Mouse (Mus musculus) heart, adult 2 months (tissue): ENCODE data around the gene Rgp1. TPM values are rescaled to one million over a fixed set of nuclear protein-coding genes. Genes with fewer than 3 reads are reported as not detected.

Experiments used
- DNase-seq, 2 experiments: peaks; one replicate each; pipeline ENCODE4 v3.0.0; 2021
- H3K27ac ChIP-seq: fragments of 200-600 bp; 2 replicates; pipeline ENCODE4 v1.8.1; 2022
- H3K27me3 ChIP-seq: fragments of 200-500 bp; 2 replicates; pipeline ENCODE4 v1.6.1; 2012; ENCODE audit warnings: mild to moderate bottlenecking, low read length, inconsistent platforms, mixed read lengths; ENCODE audit not compliant: control insufficient read depth, insufficient read depth
- H3K36me3 ChIP-seq: fragments of 200-500 bp; 2 replicates; pipeline ENCODE4 v1.6.1; 2012; ENCODE audit warnings: low read length, inconsistent platforms; ENCODE audit not compliant: control insufficient read depth, insufficient read depth
- H3K4me1 ChIP-seq: fragments of 200-500 bp; 2 replicates; pipeline ENCODE4 v1.6.1; 2011; ENCODE audit warnings: low read length; ENCODE audit not compliant: control insufficient read depth, insufficient read depth
- H3K4me3 ChIP-seq: fragments of 200-600 bp; 2 replicates; pipeline ENCODE4 v1.8.1; 2022
- H3K79me2 ChIP-seq: fragments of 200-500 bp; replicated peaks from 2 replicates; pipeline ENCODE4 v1.6.1; 2012; ENCODE audit warnings: mild to moderate bottlenecking, inconsistent platforms, low read length, moderate library complexity, mixed read lengths; ENCODE audit not compliant: control insufficient read depth, insufficient read depth
- H3K9ac ChIP-seq: fragments of 200-500 bp; 2 replicates; pipeline ENCODE4 v1.6.1; 2012; ENCODE audit warnings: low read depth, mild to moderate bottlenecking, control low read depth, inconsistent platforms, low read length, mixed read lengths
- CTCF ChIP-seq: fragments of 200-600 bp; IDR thresholded peaks from 2 replicates; pipeline ENCODE4 v1.8.1; 2022; ENCODE audit warnings: antibody characterized with exemption, mild to moderate bottlenecking, moderate library complexity
- EP300 ChIP-seq: fragments of 200-500 bp; IDR thresholded peaks from 2 replicates; pipeline ENCODE4 v1.6.1; 2011; ENCODE audit warnings: low read depth, low read length, control low read depth; ENCODE audit not compliant: insufficient read depth
- POLR2A ChIP-seq: fragments of 200-500 bp; IDR thresholded peaks from 2 replicates; pipeline ENCODE4 v1.6.1; 2011; ENCODE audit warnings: mild to moderate bottlenecking, low read depth, low read length, control low read depth; ENCODE audit not compliant: insufficient read depth
- WGBS: fragments of 180-500 bp; shearing (Covaris S2); methylation state at CpG from one replicate; pipeline ENCODE4 v1.1.7; 2018; 5-methylcytosine and 5-hydroxymethylcytosine counted together
- intact Hi-C: fragments of 180-260 bp; cut with DNase I; formaldehyde crosslinking; loops from one replicate; pipeline ENCODE4 v1.15.1; 2025
- polyA plus RNA-seq: library from polyadenylated mRNA; depleted of rRNA; stranded (reverse); fragments of >200 nt; gene quantifications from 2 replicates; pipeline ENCODE4 v1.2.3, GENCODE M21; 2012
- total RNA-seq, 2 experiments: library from RNA; stranded (reverse); gene quantifications; 2 replicates each; pipeline ENCODE4 v1.2.3; 2021

Rgp1 gene
- total and polyA plus RNA-seq, 3 experiments, result 29.4 to 38.1 (median 31.7) TPM

- Histone ChIP-seq H3K36me3 (peaks cover 14% of the 10 kb centered on the region), H3K27ac (peak overlapping the region; percentile 98), H3K9ac (peak overlapping the region; percentile 18), H3K4me3 (peak overlapping the region; percentile 33), H3K27me3 (no peaks in the 10 kb centered on the region), H3K79me2 (peaks cover 7% of the 10 kb centered on the region), H3K4me1 (peaks cover 30% of the 10 kb centered on the region)
- 0 out of 2 replicates have a peak, but pooled peaks have one; percentile 14 for TF ChIP-seq POLR2A
- TF ChIP-seq EP300, result no peak
- intact Hi-C loops, result loop anchor here (5.0 kb wide), 2 partner anchors 68 to 97 kb away; partner anchors contain the start of genes Ccdc107 and Hint2
- 2% methylated on average over 6 of the region's 6 CpGs for WGBS
- peak; percentile 66 to 79 for DNase-seq
These were observed 18.3 kb upstream of the Rgp1 start for GRCm38 (mm10) chr4:43560243-43560611.

GRCm38 (mm10) chr4:43560976-43561375 is 17.5 kb upstream of the Rgp1 start:
- WGBS, result 6% methylated on average over 2 of the region's 2 CpGs
- H3K4me1 ChIP-seq, result peaks cover 30% of the 10 kb centered on the region

GRCm38 (mm10) chr4:43561436-43561996 is 17.0 kb upstream of the Rgp1 start:
- intact Hi-C loops, result loop anchor here (5.0 kb wide), 2 partner anchors 69 to 96 kb away; partner anchors contain the start of genes Ccdc107 and Hint2
- under 1% methylated on average over 16 of the region's 16 CpGs for WGBS
- Histone ChIP-seq H3K79me2 (peaks cover 7% of the 10 kb centered on the region), H3K4me1 (peaks cover 30% of the 10 kb centered on the region), H3K27me3 (no peaks in the 10 kb centered on the region), H3K9ac (peak overlapping the region; percentile 97), H3K36me3 (peaks cover 14% of the 10 kb centered on the region), H3K27ac (peak overlapping the region; percentile 98), H3K4me3 (peak overlapping the region; percentile 61)
- TF ChIP-seq POLR2A, result no peak
- no peak for TF ChIP-seq CTCF
- no peak for TF ChIP-seq EP300
- no peak for DNase-seq

More at GRCm38 (mm10) chr4:43560976-43561375, 17.5 kb upstream of the Rgp1 start:
- TF ChIP-seq CTCF, result no peak
- TF ChIP-seq POLR2A, result no peak
- no peak for TF ChIP-seq EP300
- no peaks in the 10 kb centered on the region for H3K27me3 ChIP-seq
- H3K4me3 ChIP-seq, result peak overlapping the region; percentile 61
- peaks cover 14% of the 10 kb centered on the region for H3K36me3 ChIP-seq
- peaks cover 7% of the 10 kb centered on the region for H3K79me2 ChIP-seq
- H3K9ac ChIP-seq, result peak overlapping the region; percentile 18
- DNase-seq, result no peak
- peak overlapping the region; percentile 98 for H3K27ac ChIP-seq
- intact Hi-C loops, result loop anchor here (5.0 kb wide), 2 partner anchors 69 to 96 kb away; partner anchors contain the start of genes Ccdc107 and Hint2

GRCm38 (mm10) chr4:43561997-43562768 is 16.3 kb upstream of the Rgp1 start, which contains the start of the genes Creb3 and Tln1:
Gene Creb3 (plus strand): TSS chr4:43562332.
Gene Tln1 (minus strand): TSS chr4:43562691.
- WGBS, result under 1% methylated on average over 62 of the region's 62 CpGs
- Histone ChIP-seq H3K27me3 (no peaks in the 10 kb centered on the region), H3K4me1 (peaks cover 30% of the 10 kb centered on the region), H3K36me3 (peaks cover 14% of the 10 kb centered on the region), H3K27ac (peak within 1 kb of the TSS; percentile 98), H3K9ac (peak within 1 kb of the TSS; percentile 97), H3K4me3 (peak within 1 kb of the TSS; percentile 61), H3K79me2 (peaks cover 7% of the 10 kb centered on the region)
- peak; percentile 94 to 97 for DNase-seq
- TF ChIP-seq CTCF (peak; percentile 26; the same call in 1 of the 2 replicates), POLR2A (peak; percentile 95), EP300 (peak; percentile 53)
- intact Hi-C loops, result loop anchor here (2.0 to 5.0 kb wide), 4 partner anchors 15 to 119 kb away; partner anchors contain the start of genes Ccdc107 and Hint2

GRCm38 (mm10) chr4:43562769-43563600 is 15.5 kb upstream of the Rgp1 start:
- Histone ChIP-seq H3K4me1 (peaks cover 29% of the 10 kb centered on the region), H3K36me3 (peaks cover 14% of the 10 kb centered on the region), H3K4me3 (peak overlapping the region; percentile 61), H3K27ac (peak overlapping the region; percentile 98), H3K79me2 (peaks cover 7% of the 10 kb centered on the region), H3K27me3 (no peaks in the 10 kb centered on the region), H3K9ac (peak overlapping the region; percentile 47)
- intact Hi-C loops, result loop anchor here (2.0 to 5.0 kb wide), 4 partner anchors 14 to 120 kb away; partner anchors contain the start of genes Ccdc107 and Hint2
- no peak for DNase-seq
- TF ChIP-seq EP300 (no peak; the same call in 1 of the 2 replicates), CTCF (no peak), POLR2A (no peak)
- WGBS, result under 1% methylated on average over 22 of the region's 22 CpGs
